Mouse (Mus musculus) embryonic facial prominence, embryonic 11.5 days (tissue): ENCODE results near the gene Cmpk1. TPM values are rescaled to one million over a fixed set of nuclear protein-coding genes. Genes with fewer than 3 reads are reported as not detected.
"Not testable (repeated sequence)": the region's sequence is repeated elsewhere in the genome, so short reads cannot be mapped to it uniquely, and the experiment has no call there.

Experiments used
- ATAC-seq: fragments of 200-750 bp; cut with Nextera tagmentation; replicated peaks from 2 replicates; pipeline ENCODE4 v1.8.0; 2017; ENCODE audit warnings: low read depth; ENCODE audit not compliant: insufficient number of reproducible peaks, low FRiP score, low TSS enrichment
- DNase-seq: peaks from one replicate; pipeline ENCODE4 v3.0.0-alpha.2; 2015; ENCODE audit warnings: low spot score
- H3K27ac ChIP-seq: fragments of 300-500 bp; sonication (generic); replicated peaks from 2 replicates; pipeline ENCODE4 v1.5.1; 2014; ENCODE audit warnings: mild to moderate bottlenecking, low read depth, low read length, control low read depth
- H3K27me3 ChIP-seq: fragments of 300-500 bp; sonication (generic); 2 replicates; pipeline ENCODE4 v1.6.1; 2014; ENCODE audit warnings: mild to moderate bottlenecking, low read length, moderate library complexity, mixed read lengths; ENCODE audit not compliant: control insufficient read depth, insufficient read depth
- H3K36me3 ChIP-seq: fragments of 300-500 bp; sonication (generic); replicated peaks from 2 replicates; pipeline ENCODE4 v1.6.1; 2014; ENCODE audit warnings: low read depth, mild to moderate bottlenecking, low read length, moderate library complexity, mixed read lengths; ENCODE audit not compliant: control insufficient read depth, insufficient read depth
- H3K4me1 ChIP-seq: fragments of 300-500 bp; sonication (generic); 2 replicates; pipeline ENCODE4 v1.6.1; 2014; ENCODE audit warnings: low read length, mixed read lengths; ENCODE audit not compliant: control insufficient read depth, insufficient read depth
- H3K4me2 ChIP-seq: fragments of 300-500 bp; sonication (generic); 2 replicates; pipeline ENCODE4 v1.6.1; 2014; ENCODE audit warnings: low read depth, mild to moderate bottlenecking, control low read depth, low read length, moderate library complexity
- H3K4me3 ChIP-seq: fragments of 300-500 bp; sonication (generic); 2 replicates; pipeline ENCODE4 v1.5.1; 2014; ENCODE audit warnings: low read depth, low read length, control low read depth
- H3K9ac ChIP-seq: fragments of 300-500 bp; sonication (generic); replicated peaks from 2 replicates; pipeline ENCODE4 v1.6.1; 2014; ENCODE audit warnings: mild to moderate bottlenecking, control low read depth, low read length
- H3K9me3 ChIP-seq: fragments of 300-500 bp; sonication (generic); replicated peaks from 2 replicates; pipeline ENCODE4 v1.6.1; 2016; ENCODE audit warnings: mild to moderate bottlenecking, low read length, inconsistent platforms, mixed read lengths; ENCODE audit not compliant: control insufficient read depth
- WGBS: fragments of 180-500 bp; shearing (Covaris S2); extraction: QIAGEN DNeasy Blood & Tissue Kit; methylation state at CpG from one replicate; pipeline ENCODE4 v1.1.7; 2014; 5-methylcytosine and 5-hydroxymethylcytosine counted together
- polyA plus RNA-seq: library from polyadenylated mRNA; unstranded; fragments of >200 nt; fragmentation: Nextera tagmentation; extraction: Ambion mirVana; gene quantifications from 2 replicates; pipeline ENCODE4 v1.2.1, GENCODE M21; 2014

The Cmpk1 gene
- polyA plus RNA-seq, 1 experiment from 2014 or later, result 132 TPM

GRCm38 (mm10) chr4:114994218-114994617 lies 7.2 kb upstream of the Cmpk1 start:
- Histone ChIP-seq H3K36me3 (no peaks in the 10 kb centered on the region), H3K4me2 (no peak overlapping the region), H3K27ac (no peak overlapping the region), H3K9me3 (no peaks in the 10 kb centered on the region), H3K4me1 (no peaks in the 10 kb centered on the region), H3K9ac (no peak overlapping the region), H3K27me3 (no peaks in the 10 kb centered on the region), H3K4me3 (no peak overlapping the region)
- WGBS, result 93% methylated on average over 3 of the region's 3 CpGs
- no peak for DNase-seq
- no peak for ATAC-seq

- H3K9me3 ChIP-seq, result no peaks in the 10 kb centered on the region
- H3K9ac ChIP-seq, result peak overlapping the region; percentile 95
- peak; percentile 32 for ATAC-seq
- 3% methylated on average over 8 of the region's 8 CpGs for WGBS
- H3K4me2 ChIP-seq, result peak overlapping the region; percentile 71
- no peaks in the 10 kb centered on the region for H3K4me1 ChIP-seq
- no peaks in the 10 kb centered on the region for H3K27me3 ChIP-seq
- no peak for DNase-seq
- peak overlapping the region; percentile 90 for H3K4me3 ChIP-seq
- H3K27ac ChIP-seq, result peak overlapping the region; percentile 99
- H3K36me3 ChIP-seq, result no peaks in the 10 kb centered on the region
Measured at GRCm38 (mm10) chr4:114986211-114986590, 840 bp downstream of the Cmpk1 start.

GRCm38 (mm10) chr4:114983020-114983419 lies 4.0 kb downstream of the Cmpk1 start:
- Histone ChIP-seq H3K9me3 (no peaks in the 10 kb centered on the region), H3K9ac (no peak overlapping the region), H3K27me3 (no peaks in the 10 kb centered on the region), H3K36me3 (no peaks in the 10 kb centered on the region), H3K4me2 (no peak overlapping the region), H3K27ac (no peak overlapping the region), H3K4me3 (no peak overlapping the region), H3K4me1 (no peaks in the 10 kb centered on the region)
- peak; percentile 26 for DNase-seq
- no peak for ATAC-seq
- WGBS, result 84% methylated on average over 1 of the region's 1 CpGs

- Histone ChIP-seq H3K36me3 (no peaks in the 10 kb centered on the region), H3K27ac (no peak overlapping the region), H3K9ac (no peak overlapping the region), H3K4me3 (no peak overlapping the region), H3K9me3 (no peaks in the 10 kb centered on the region), H3K27me3 (no peaks in the 10 kb centered on the region), H3K4me1 (no peaks in the 10 kb centered on the region), H3K4me2 (no peak overlapping the region)
- ATAC-seq, result no peak
- DNase-seq, result no peak
- WGBS, result 85% methylated on average over 1 of the region's 1 CpGs
Measured at GRCm38 (mm10) chr4:114982619-114983018, 4.4 kb downstream of the Cmpk1 start.

GRCm38 (mm10) chr4:114973229-114973740 lies 13.8 kb downstream of the Cmpk1 start:
- no peaks in the 10 kb centered on the region for H3K4me1 ChIP-seq
- no peaks in the 10 kb centered on the region for H3K36me3 ChIP-seq
- 88% methylated on average over 1 of the region's 1 CpGs for WGBS
- H3K9ac ChIP-seq, result no peak overlapping the region
- ATAC-seq, result no peak
- H3K4me3 ChIP-seq, result no peak overlapping the region
- no peak for DNase-seq
- H3K4me2 ChIP-seq, result no peak overlapping the region
- no peak overlapping the region for H3K27ac ChIP-seq
- H3K9me3 ChIP-seq, result no peaks in the 10 kb centered on the region
- H3K27me3 ChIP-seq, result no peaks in the 10 kb centered on the region

- Histone ChIP-seq H3K4me2 (no peak overlapping the region), H3K36me3 (peaks cover 4% of the 10 kb centered on the region; the same call in 1 of the 2 replicates), H3K9me3 (no peaks in the 10 kb centered on the region), H3K27ac (no peak overlapping the region), H3K9ac (no peak overlapping the region), H3K27me3 (no peaks in the 10 kb centered on the region), H3K4me1 (no peaks in the 10 kb centered on the region), H3K4me3 (no peak overlapping the region)
- ATAC-seq (no peak), DNase-seq (no peak)
- 95% methylated on average over 5 of the region's 5 CpGs for WGBS
Measured at GRCm38 (mm10) chr4:114970736-114971135, 16.3 kb downstream of the Cmpk1 start.

GRCm38 (mm10) chr4:114960881-114961280 lies 26.2 kb downstream of the Cmpk1 start:
- not testable (repeated sequence) for H3K36me3 ChIP-seq, H3K4me3 ChIP-seq, H3K27ac ChIP-seq, DNase-seq, H3K9ac ChIP-seq, H3K27me3 ChIP-seq, H3K9me3 ChIP-seq, ATAC-seq, H3K4me1 ChIP-seq, H3K4me2 ChIP-seq
- 83% methylated on average over 2 of the region's 2 CpGs for WGBS

- Histone ChIP-seq H3K4me3 (no peak overlapping the region), H3K4me2 (no peak overlapping the region), H3K27me3 (no peaks in the 10 kb centered on the region), H3K27ac (no peak overlapping the region), H3K9ac (no peak overlapping the region), H3K9me3 (no peaks in the 10 kb centered on the region), H3K4me1 (no peaks in the 10 kb centered on the region), H3K36me3 (no peaks in the 10 kb centered on the region; the same call in 1 of the 2 replicates)
- WGBS, result 96% methylated on average over 2 of the region's 2 CpGs
- ATAC-seq, result no peak
- no peak for DNase-seq
Measured at GRCm38 (mm10) chr4:114959533-114959932, 27.5 kb downstream of the Cmpk1 start.
